In genomic region chr16:84549122-84549521, GRCm38 (mm10) we compare ENCODE assay signal across 36 mouse cellular contexts. TPM values are rescaled to one million over a fixed set of nuclear protein-coding genes. Genes with fewer than 3 reads are reported as not detected.
DNase-seq lines count a peak whose midpoint lies in the region; ATAC-seq and TF ChIP-seq lines count a peak whose summit lies in the region.
"Had no signal": no experiment of that assay in that cellular context is flagged by ENCODE, and none has a peak within 500 bp of the region (broad histone marks: within the 10 kb centered on the region; RNA-seq: fewer than 3 reads in every experiment).

No protein-coding gene starts in this region.

- TF ChIP-seq CTCF in kidney, adult 2 months (conservative IDR thresholded peaks at IDR 0.05; ENCODE audit: insufficient read depth, insufficient read length, low read depth, low read length), result no peak

- whole genome bisulfite sequencing in kidney, embryonic 14.5 days, result 20% methylated on average over 9 of the region's 9 CpGs
- WGBS in kidney, adult 2 months, result 17% methylated on average over 9 of the region's 9 CpGs

- no peak overlapping the region for H3K9ac ChIP-seq in kidney, embryonic 14.5 days (ENCODE audit: low read depth, low read length)
- H3K9ac ChIP-seq: forebrain, embryonic 13.5 days; hindbrain, embryonic 15.5 days; liver, embryonic 12.5 days; liver, postnatal 0 days had no signal

- no peaks in the 10 kb centered on the region for H3K27me3 ChIP-seq in kidney, embryonic 14.5 days (ENCODE audit: control insufficient read depth, insufficient read depth, low read length)
- H3K27me3 ChIP-seq in kidney, adult 2 months (replicated peaks; ENCODE audit: control insufficient read depth, insufficient read depth, low read length), result no peaks in the 10 kb centered on the region
- H3K27me3 ChIP-seq: forebrain, embryonic 13.5 days; hindbrain, embryonic 15.5 days; liver, embryonic 12.5 days had no signal

- 0 out of 2 replicates have a peak, but pooled peaks have one; percentile 41 for ATAC-seq in kidney, embryonic 14.5 days (ENCODE audit: low FRiP score, low TSS enrichment)
- ATAC-seq: forebrain, embryonic 13.5 days; inflammation-experienced regulatory T-cells, adult 6 months; liver, embryonic 12.5 days; liver, postnatal 0 days; midbrain, embryonic 16.5 days had no signal

- H3K4me2 ChIP-seq in kidney, embryonic 14.5 days (replicated peaks; ENCODE audit: low read depth, low read length), result peak overlapping the region; percentile 17; the same call in 1 of the 2 replicates
- H3K4me2 ChIP-seq: forebrain, embryonic 13.5 days; hindbrain, embryonic 15.5 days; liver, embryonic 12.5 days; midbrain, embryonic 11.5 days had no signal

- H3K9me3 ChIP-seq in kidney, embryonic 14.5 days (ENCODE audit: control insufficient read depth, low read length), result no peaks in the 10 kb centered on the region
- H3K9me3 ChIP-seq: forebrain, embryonic 13.5 days; hindbrain, embryonic 10.5 days; hindbrain, embryonic 15.5 days; liver, embryonic 12.5 days had no signal

- H3K27ac ChIP-seq in kidney, embryonic 14.5 days (ENCODE audit: low read depth, low read length), result no peak overlapping the region
- H3K27ac ChIP-seq in kidney, adult 2 months (ENCODE audit: insufficient read depth, low read depth, low read length), result no peak overlapping the region
- H3K27ac ChIP-seq: forebrain, embryonic 13.5 days; gastrocnemius, adult 2 months; heart, adult 2 months; hindbrain, embryonic 10.5 days; hindbrain, embryonic 15.5 days; liver, embryonic 12.5 days had no signal

- peak; percentile 7 for DNase-seq in embryo, embryonic 10.5 days (ENCODE audit: low spot score)
- no peak for DNase-seq in embryo, embryonic 11 days
- no peak for DNase-seq in kidney, adult 2 months
- DNase-seq in ES-CJ7 (ENCODE audit: low read depth, low spot score) (peak; percentile 15), MN1 (ENCODE audit: low spot score) (peak; percentile 42)
- DNase-seq in layer of hippocampus, adult 18-20 months (ENCODE audit: low spot score in 2 of 2), result no peak
- DNase-seq in frontal cortex, postnatal 10 days (ENCODE audit: low spot score in 2 of 2), result no peak
- DNase-seq: B cell, adult 2 months; cerebellum, adult 2 months; cerebellum, postnatal 14 days; gastrocnemius, adult 2 months; gastrocnemius, postnatal 36 days; heart, adult 2 months; heart, postnatal 10 days; kidney, adult 11 months; liver, postnatal 0 days; lung, postnatal 36 days; right cerebral cortex, postnatal 25 days; thymus, postnatal 14 days had no signal

- no peaks in the 10 kb centered on the region for H3K4me1 ChIP-seq in kidney, embryonic 14.5 days (ENCODE audit: control insufficient read depth, insufficient read depth, low read length)
- H3K4me1 ChIP-seq in kidney, adult 2 months (ENCODE audit: control insufficient read depth, insufficient read depth, low read length), result no peaks in the 10 kb centered on the region
- H3K4me1 ChIP-seq: forebrain, embryonic 13.5 days; hindbrain, embryonic 10.5 days; hindbrain, embryonic 15.5 days; liver, embryonic 12.5 days had no signal

- no peaks in the 10 kb centered on the region for H3K36me3 ChIP-seq in kidney, embryonic 14.5 days (ENCODE audit: control insufficient read depth, insufficient read depth, low read length)
- H3K36me3 ChIP-seq in kidney, adult 2 months (ENCODE audit: control insufficient read depth, insufficient read depth, low read length), result no peaks in the 10 kb centered on the region
- H3K36me3 ChIP-seq: hindbrain, embryonic 10.5 days; hindbrain, embryonic 15.5 days; liver, embryonic 12.5 days had no signal

- H3K4me3 ChIP-seq in kidney, embryonic 14.5 days (ENCODE audit: low read length), result no peak overlapping the region
- no peak overlapping the region for H3K4me3 ChIP-seq in kidney, adult 2 months (ENCODE audit: insufficient read depth, low read depth, low read length)
- H3K4me3 ChIP-seq: forebrain, embryonic 13.5 days; gastrocnemius, adult 2 months; heart, adult 2 months; hindbrain, embryonic 10.5 days; hindbrain, embryonic 15.5 days; liver, embryonic 12.5 days had no signal

- TF ChIP-seq POLR2A in kidney, adult 2 months (IDR thresholded peaks at IDR 0.05; ENCODE audit: low read depth, low read length), result no peak

RNA-seq across cellular contexts. Expression of gene A730009L09Rik, which starts 34.2 kb away (rescaled TPM):
- polyA plus RNA-seq in kidney, embryonic 14.5 days (2014; fragmentation: Nextera tagmentation; extraction: Ambion mirVana), result not detected in 2 replicates
- not detected in 2 replicates for polyA plus RNA-seq in kidney, adult 2 months (2012; rRNA removed)
- total RNA-seq in layer of hippocampus, adult 18-20 months (2021), result under 1 TPM; 0.45 to 0.51 TPM
- total RNA-seq: ES-E14; gastrocnemius, adult 2 months; gastrocnemius, postnatal 36 days; heart, adult 2 months; heart, postnatal 10 days; megakaryocyte, adult 5-6 weeks; neutrophil, adult 5-6 weeks had no signal
- polyA plus RNA-seq: embryonic facial prominence, embryonic 11.5 days; forebrain, embryonic 13.5 days; heart, adult 2 months; hindbrain, embryonic 10.5 days; inflammation-experienced regulatory T-cells, adult 6 months; limb, embryonic 14.5 days; liver, embryonic 12.5 days; liver, postnatal 0 days; lung, embryonic 16.5 days; midbrain, embryonic 11.5 days; neural tube, embryonic 11.5 days; stomach, embryonic 16.5 days; urinary bladder, adult 2 months had no signal

Comparison
In these comparisons a context has a peak if more than half of its experiments do, and no peak if none do; other contexts are left out.
1. DNase-seq: peak in embryo, embryonic 10.5 days (single experiment), ES-CJ7 (single experiment) and MN1 (single experiment); none in embryo, embryonic 11 days (single experiment), kidney, adult 2 months (single experiment), layer of hippocampus, adult 18-20 months (0 of 2) and frontal cortex, postnatal 10 days (0 of 2).